Mouse (Mus musculus): ENCODE data around the gene Tmem74b. TPM values are rescaled to one million over a fixed set of nuclear protein-coding genes. Genes with fewer than 3 reads are reported as not detected.

The Tmem74b gene
- polyA plus RNA-seq, 1 experiment from 2014 or later: 3.2 TPM

GRCm38 (mm10) chr2:151715526-151715925 is 13.7 kb downstream of the Tmem74b start:
- Histone ChIP-seq H3K9me3 (no peaks in the 10 kb centered on the region), H3K27ac (no peak overlapping the region)
- 93% methylated on average over 4 of the region's 4 CpGs for WGBS

GRCm38 (mm10) chr2:151716318-151717055 is 14.7 kb downstream of the Tmem74b start:
- no peaks in the 10 kb centered on the region for H3K27me3 ChIP-seq
- H3K9ac ChIP-seq: no peak overlapping the region
- H3K4me2 ChIP-seq (replicated peaks): no peak overlapping the region
- 96% methylated on average over 2 of the region's 2 CpGs for WGBS
- H3K4me1 ChIP-seq: no peaks in the 10 kb centered on the region
- no peak for ATAC-seq (ENCODE audit: insufficient number of reproducible peaks, insufficient read depth, low FRiP score, low TSS enrichment)
- H3K27ac ChIP-seq: no peak overlapping the region
- H3K4me3 ChIP-seq: no peak overlapping the region
- no peaks in the 10 kb centered on the region for H3K9me3 ChIP-seq
- peaks cover 44% of the 10 kb centered on the region for H3K36me3 ChIP-seq

More at GRCm38 (mm10) chr2:151715526-151715925, 13.7 kb downstream of the Tmem74b start:
- H3K4me1 ChIP-seq: no peaks in the 10 kb centered on the region
- H3K27me3 ChIP-seq: no peaks in the 10 kb centered on the region
- no peak for ATAC-seq (ENCODE audit: insufficient number of reproducible peaks, insufficient read depth, low FRiP score, low TSS enrichment)
- H3K4me2 ChIP-seq (replicated peaks): no peak overlapping the region
- peaks cover 37% of the 10 kb centered on the region for H3K36me3 ChIP-seq
- no peak overlapping the region for H3K9ac ChIP-seq
- no peak overlapping the region for H3K4me3 ChIP-seq

GRCm38 (mm10) chr2:151724094-151724493 is 22.3 kb downstream of the Tmem74b start:
- H3K4me2 ChIP-seq (replicated peaks): no peak overlapping the region
- H3K9ac ChIP-seq: no peak overlapping the region
- no peaks in the 10 kb centered on the region for H3K9me3 ChIP-seq
- H3K27me3 ChIP-seq: no peaks in the 10 kb centered on the region
- no peak for ATAC-seq (ENCODE audit: insufficient number of reproducible peaks, insufficient read depth, low FRiP score, low TSS enrichment)
- WGBS: 85% methylated on average over 2 of the region's 2 CpGs
- H3K4me1 ChIP-seq: no peaks in the 10 kb centered on the region
- no peak overlapping the region for H3K4me3 ChIP-seq
- H3K36me3 ChIP-seq: peaks cover 57% of the 10 kb centered on the region
- H3K27ac ChIP-seq: no peak overlapping the region

- ATAC-seq (ENCODE audit: insufficient number of reproducible peaks, insufficient read depth, low FRiP score, low TSS enrichment): no peak
- Histone ChIP-seq H3K36me3 (peaks cover 44% of the 10 kb centered on the region), H3K4me1 (no peaks in the 10 kb centered on the region), H3K9me3 (no peaks in the 10 kb centered on the region), H3K27me3 (no peaks in the 10 kb centered on the region), H3K4me2 (replicated peaks) (no peak overlapping the region), H3K4me3 (no peak overlapping the region), H3K27ac (no peak overlapping the region), H3K9ac (no peak overlapping the region)
- 89% methylated on average over 8 of the region's 8 CpGs for WGBS
Observed at GRCm38 (mm10) chr2:151733151-151733865, 31.5 kb downstream of the Tmem74b start.

- no peak for ATAC-seq (ENCODE audit: insufficient number of reproducible peaks, insufficient read depth, low FRiP score, low TSS enrichment)
- H3K9me3 ChIP-seq: no peaks in the 10 kb centered on the region
- WGBS: 94% methylated on average over 6 of the region's 6 CpGs
- H3K36me3 ChIP-seq: peaks cover 23% of the 10 kb centered on the region
- H3K4me2 ChIP-seq (replicated peaks): no peak overlapping the region
- H3K4me1 ChIP-seq: peaks cover 10% of the 10 kb centered on the region
- no peak overlapping the region for H3K4me3 ChIP-seq
- H3K27me3 ChIP-seq: no peaks in the 10 kb centered on the region
- no peak overlapping the region for H3K9ac ChIP-seq
- H3K27ac ChIP-seq: no peak overlapping the region
Observed at GRCm38 (mm10) chr2:151735422-151735821, 33.6 kb downstream of the Tmem74b start.

GRCm38 (mm10) chr2:151738460-151738859 is 36.7 kb downstream of the Tmem74b start:
- peaks cover 12% of the 10 kb centered on the region for H3K36me3 ChIP-seq
- no peaks in the 10 kb centered on the region for H3K27me3 ChIP-seq
- peaks cover 11% of the 10 kb centered on the region for H3K4me1 ChIP-seq
- no peak for ATAC-seq (ENCODE audit: insufficient number of reproducible peaks, insufficient read depth, low FRiP score, low TSS enrichment)
- H3K4me3 ChIP-seq: no peak overlapping the region
- 91% methylated on average over 4 of the region's 4 CpGs for WGBS
- H3K27ac ChIP-seq: no peak overlapping the region
- H3K9me3 ChIP-seq: no peaks in the 10 kb centered on the region
- H3K9ac ChIP-seq: no peak overlapping the region
- no peak overlapping the region for H3K4me2 ChIP-seq (replicated peaks)

GRCm38 (mm10) chr2:151739081-151739480 is 37.3 kb downstream of the Tmem74b start:
- no peak overlapping the region for H3K4me3 ChIP-seq

GRCm38 (mm10) chr2:151739505-151739904 is 37.7 kb downstream of the Tmem74b start:
- Histone ChIP-seq H3K9ac (no peak overlapping the region), H3K36me3 (peaks cover 3% of the 10 kb centered on the region; the same call in 1 of the 2 replicates), H3K4me1 (peaks cover 11% of the 10 kb centered on the region), H3K27me3 (no peaks in the 10 kb centered on the region), H3K27ac (no peak overlapping the region), H3K9me3 (no peaks in the 10 kb centered on the region), H3K4me2 (replicated peaks) (peak overlapping the region; percentile 84; the same call in 1 of the 2 replicates), H3K4me3 (no peak overlapping the region)
- WGBS: 85% methylated on average over 7 of the region's 7 CpGs
- ATAC-seq (ENCODE audit: insufficient number of reproducible peaks, insufficient read depth, low FRiP score, low TSS enrichment): no peak

More at GRCm38 (mm10) chr2:151739081-151739480, 37.3 kb downstream of the Tmem74b start:
- Histone ChIP-seq H3K27me3 (no peaks in the 10 kb centered on the region), H3K9ac (no peak overlapping the region), H3K27ac (no peak overlapping the region), H3K4me2 (replicated peaks) (no peak overlapping the region), H3K36me3 (peaks cover 5% of the 10 kb centered on the region), H3K9me3 (no peaks in the 10 kb centered on the region), H3K4me1 (peaks cover 11% of the 10 kb centered on the region)
- no peak for ATAC-seq (ENCODE audit: insufficient number of reproducible peaks, insufficient read depth, low FRiP score, low TSS enrichment)
- whole genome bisulfite sequencing: 82% methylated on average over 3 of the region's 3 CpGs

GRCm38 (mm10) chr2:151740741-151741526 is 39.1 kb downstream of the Tmem74b start:
- peak overlapping the region; percentile 84 for H3K4me2 ChIP-seq (replicated peaks)
- no peaks in the 10 kb centered on the region for H3K27me3 ChIP-seq
- H3K36me3 ChIP-seq: no peaks in the 10 kb centered on the region
- H3K4me1 ChIP-seq: peaks cover 11% of the 10 kb centered on the region
- H3K27ac ChIP-seq: peak overlapping the region; percentile 50; the same call in 1 of the 2 replicates
- peak; percentile 62 for ATAC-seq (ENCODE audit: insufficient number of reproducible peaks, insufficient read depth, low FRiP score, low TSS enrichment)
- H3K9ac ChIP-seq: peak overlapping the region; percentile 84
- no peaks in the 10 kb centered on the region for H3K9me3 ChIP-seq
- WGBS: under 1% methylated on average over 61 of the region's 61 CpGs
- H3K4me3 ChIP-seq: peak overlapping the region; percentile 95

- no peak for ATAC-seq (ENCODE audit: insufficient number of reproducible peaks, insufficient read depth, low FRiP score, low TSS enrichment)
- no peak overlapping the region for H3K9ac ChIP-seq
- no peaks in the 10 kb centered on the region for H3K27me3 ChIP-seq
- WGBS: 93% methylated on average over 1 of the region's 1 CpGs
- H3K4me1 ChIP-seq: peaks cover 11% of the 10 kb centered on the region
- no peaks in the 10 kb centered on the region for H3K9me3 ChIP-seq
- no peak overlapping the region for H3K4me3 ChIP-seq
- H3K4me2 ChIP-seq (replicated peaks): no peak overlapping the region
- H3K27ac ChIP-seq: no peak overlapping the region
- H3K36me3 ChIP-seq: no peaks in the 10 kb centered on the region
Observed at GRCm38 (mm10) chr2:151742084-151742483, 40.3 kb downstream of the Tmem74b start.

GRCm38 (mm10) chr2:151742850-151743679 is 41.3 kb downstream of the Tmem74b start:
- Histone ChIP-seq H3K4me2 (replicated peaks) (no peak overlapping the region), H3K27me3 (no peaks in the 10 kb centered on the region), H3K9ac (no peak overlapping the region), H3K4me1 (peaks cover 11% of the 10 kb centered on the region), H3K9me3 (no peaks in the 10 kb centered on the region), H3K36me3 (no peaks in the 10 kb centered on the region), H3K4me3 (no peak overlapping the region), H3K27ac (no peak overlapping the region)
- ATAC-seq (ENCODE audit: insufficient number of reproducible peaks, insufficient read depth, low FRiP score, low TSS enrichment): no peak
- 63% methylated on average over 6 of the region's 6 CpGs for WGBS
